Mouse (Mus musculus): ENCODE measurements around the gene Zfp296. TPM values are rescaled to one million over a fixed set of nuclear protein-coding genes. Genes with fewer than 3 reads are reported as not detected.

Zfp296 gene
- polyA plus RNA-seq, 1 experiment from 2014 or later, result 1.5 TPM

DNA sequence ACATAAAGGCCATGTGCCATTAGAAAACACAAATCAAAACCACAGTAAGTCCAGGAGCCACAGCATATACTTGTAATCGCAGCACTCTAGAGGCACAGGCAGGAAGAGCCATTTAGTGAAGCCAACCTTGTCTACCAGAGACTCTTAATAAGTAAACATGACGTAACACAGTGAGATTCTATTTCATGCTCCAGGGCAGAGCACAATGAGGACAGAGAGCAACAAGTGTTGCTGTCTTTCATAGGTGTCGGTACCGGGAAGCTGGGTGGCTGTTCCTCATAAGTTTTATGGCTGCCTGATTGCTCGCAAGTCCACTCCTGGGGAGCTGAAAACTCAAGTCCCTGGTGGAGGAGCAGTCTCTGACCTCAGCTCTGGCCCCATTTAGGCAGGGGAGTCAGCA is 25.5 kb upstream of the Zfp296 start:
- WGBS (ENCODE audit: insufficient replicate concordance), result 86% methylated on average over 5 of the region's 5 CpGs

GRCm38 (mm10) chr7:19552443-19552842 is 24.6 kb upstream of the Zfp296 start:
- H3K9ac ChIP-seq, result no peak overlapping the region
- peaks cover 72% of the 10 kb centered on the region for H3K36me3 ChIP-seq
- no peak overlapping the region for H3K4me3 ChIP-seq
- H3K27ac ChIP-seq, result 0 out of 2 replicates have a peak overlapping the region, but pooled peaks have one; percentile 23
- ATAC-seq, result no peak
- H3K9me3 ChIP-seq (replicated peaks), result no peaks in the 10 kb centered on the region
- H3K4me2 ChIP-seq, result no peak overlapping the region
- no peaks in the 10 kb centered on the region for H3K27me3 ChIP-seq (replicated peaks)
- H3K4me1 ChIP-seq, result peaks cover 53% of the 10 kb centered on the region
- 34% methylated on average over 2 of the region's 2 CpGs for WGBS (ENCODE audit: insufficient replicate concordance)

More for the DNA sequence above, 25.5 kb upstream of the Zfp296 start:
- H3K27me3 ChIP-seq (replicated peaks), result no peaks in the 10 kb centered on the region
- peaks cover 68% of the 10 kb centered on the region for H3K36me3 ChIP-seq
- H3K27ac ChIP-seq, result no peak overlapping the region
- H3K4me1 ChIP-seq, result peaks cover 50% of the 10 kb centered on the region
- no peak overlapping the region for H3K4me2 ChIP-seq
- no peak overlapping the region for H3K9ac ChIP-seq
- no peak overlapping the region for H3K4me3 ChIP-seq
- no peak for ATAC-seq
- no peaks in the 10 kb centered on the region for H3K9me3 ChIP-seq (replicated peaks)

DNA sequence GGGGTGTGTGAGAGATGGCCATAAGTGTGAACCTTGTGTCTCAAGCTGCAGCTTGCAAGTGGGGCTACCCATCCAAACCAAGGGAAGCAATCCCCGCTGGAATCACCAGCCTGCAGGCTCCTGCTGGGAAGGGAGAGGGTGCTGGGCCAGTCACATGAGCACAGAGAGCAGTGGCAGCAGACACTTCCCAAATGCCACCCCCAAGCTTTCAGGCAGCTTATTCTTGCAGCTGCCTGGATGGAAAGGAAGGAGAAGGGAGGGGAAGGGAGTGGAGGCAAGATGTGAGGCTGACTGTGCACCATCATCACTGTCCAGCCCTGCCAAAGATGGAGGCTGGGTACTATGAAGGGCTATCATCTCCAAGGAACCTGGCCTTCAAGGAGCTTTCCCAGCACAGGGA is 22.9 kb upstream of the Zfp296 start:
- Histone ChIP-seq H3K4me1 (peaks cover 58% of the 10 kb centered on the region), H3K36me3 (peaks cover 77% of the 10 kb centered on the region), H3K27ac (no peak overlapping the region), H3K9ac (0 out of 2 replicates have a peak overlapping the region, but pooled peaks have one; percentile 17), H3K27me3 (replicated peaks) (no peaks in the 10 kb centered on the region), H3K4me3 (no peak overlapping the region), H3K9me3 (replicated peaks) (no peaks in the 10 kb centered on the region), H3K4me2 (no peak overlapping the region)
- WGBS (ENCODE audit: insufficient replicate concordance), result 83% methylated on average over 1 of the region's 1 CpGs
- no peak for ATAC-seq

DNA sequence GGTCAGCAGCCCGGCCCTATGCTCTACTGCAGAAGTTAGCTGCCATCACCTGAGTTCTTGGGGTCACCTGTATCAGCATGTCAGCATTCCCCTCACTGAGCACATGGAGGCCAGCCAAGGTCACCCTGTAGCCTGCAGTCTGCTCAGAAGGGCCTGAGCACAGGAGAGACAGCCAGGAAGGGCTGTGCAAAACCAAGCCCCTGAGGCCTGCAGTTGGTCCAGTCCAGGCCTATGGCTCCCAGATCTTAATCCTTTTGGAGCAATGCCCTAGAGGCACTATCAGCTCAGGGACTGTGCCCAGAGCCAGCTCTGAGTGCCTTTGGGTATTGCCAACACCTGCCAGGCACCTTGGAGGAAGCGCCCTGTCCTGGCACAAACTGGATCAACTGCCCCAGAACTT is 20.0 kb upstream of the Zfp296 start:
- H3K27me3 ChIP-seq (replicated peaks), result no peaks in the 10 kb centered on the region
- H3K27ac ChIP-seq, result no peak overlapping the region

DNA sequence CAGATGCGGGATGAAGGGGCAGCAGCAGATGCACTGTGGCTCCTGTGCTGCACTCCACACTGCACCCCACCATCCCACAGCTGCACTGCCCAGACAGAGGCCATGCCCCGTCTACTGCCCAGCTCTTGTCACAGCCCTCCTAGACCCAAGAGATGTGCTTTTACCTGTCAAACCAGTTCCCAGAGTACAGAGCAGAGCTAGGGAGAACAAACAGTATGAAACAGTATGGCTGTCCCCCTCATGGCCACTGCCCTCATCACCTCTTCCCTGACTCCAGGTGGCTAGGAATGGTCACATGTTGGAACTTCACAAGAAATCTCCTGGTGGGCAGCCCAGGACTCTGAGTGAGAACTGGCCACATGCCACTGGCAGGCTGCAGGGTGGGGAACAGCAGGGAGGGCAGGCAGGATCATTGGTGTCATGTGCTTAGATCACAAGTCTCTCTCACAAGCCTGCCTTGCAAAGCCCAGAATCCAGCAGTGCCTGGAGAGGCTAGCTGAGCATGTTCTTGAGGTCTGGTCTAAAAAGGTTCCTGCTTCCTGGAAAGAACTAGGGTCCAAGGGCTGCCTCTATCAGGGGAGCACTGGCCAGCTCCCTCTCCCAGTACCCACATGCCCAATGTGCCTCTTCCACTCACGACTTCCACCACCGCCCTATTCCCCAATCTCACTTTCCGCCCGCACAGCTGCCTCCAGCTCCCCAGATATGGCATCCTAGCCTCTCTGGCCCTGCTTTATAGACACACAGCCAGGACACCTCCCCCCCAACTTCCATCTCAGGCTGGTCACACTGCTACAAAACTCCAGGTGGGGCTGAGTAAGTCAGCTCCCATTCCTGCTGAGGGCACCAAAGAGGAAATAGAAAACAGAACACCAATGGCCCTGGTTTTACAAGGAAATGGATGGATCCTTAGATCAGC is 18.8 kb upstream of the Zfp296 start:
- no peaks in the 10 kb centered on the region for H3K27me3 ChIP-seq (replicated peaks)
- H3K36me3 ChIP-seq, result peaks cover 62% of the 10 kb centered on the region
- H3K4me2 ChIP-seq, result peak overlapping the region; percentile 95
- H3K9ac ChIP-seq, result peak overlapping the region; percentile 99
- 75% methylated on average over 6 of the region's 6 CpGs for WGBS (ENCODE audit: insufficient replicate concordance)
- H3K9me3 ChIP-seq (replicated peaks), result no peaks in the 10 kb centered on the region
- H3K27ac ChIP-seq, result peak overlapping the region; percentile 61
- ATAC-seq, result peak; percentile 22; the same call in 1 of the 2 replicates
- H3K4me3 ChIP-seq, result peak overlapping the region; percentile 98
- peaks cover 62% of the 10 kb centered on the region for H3K4me1 ChIP-seq

More for the DNA sequence above, 20.0 kb upstream of the Zfp296 start:
- Histone ChIP-seq H3K4me3 (no peak overlapping the region), H3K4me1 (peaks cover 66% of the 10 kb centered on the region), H3K36me3 (peaks cover 74% of the 10 kb centered on the region), H3K4me2 (no peak overlapping the region), H3K9me3 (replicated peaks) (no peaks in the 10 kb centered on the region), H3K9ac (peak overlapping the region; percentile 2; the same call in 1 of the 2 replicates)
- 92% methylated on average over 2 of the region's 2 CpGs for WGBS (ENCODE audit: insufficient replicate concordance)
- no peak for ATAC-seq

GRCm38 (mm10) chr7:19558965-19559364 is 18.1 kb upstream of the Zfp296 start:
- H3K27ac ChIP-seq, result peak overlapping the region; percentile 61
- no peaks in the 10 kb centered on the region for H3K27me3 ChIP-seq (replicated peaks)
- no peaks in the 10 kb centered on the region for H3K9me3 ChIP-seq (replicated peaks)
- 41% methylated on average over 2 of the region's 2 CpGs for WGBS (ENCODE audit: insufficient replicate concordance)
- H3K4me3 ChIP-seq, result peak overlapping the region; percentile 98
- peak overlapping the region; percentile 95 for H3K4me2 ChIP-seq
- ATAC-seq, result no peak
- H3K9ac ChIP-seq, result peak overlapping the region; percentile 99
- peaks cover 63% of the 10 kb centered on the region for H3K4me1 ChIP-seq
- peaks cover 58% of the 10 kb centered on the region for H3K36me3 ChIP-seq

GRCm38 (mm10) chr7:19560491-19561260 is 16.4 kb upstream of the Zfp296 start:
- H3K27ac ChIP-seq, result peak overlapping the region; percentile 95
- peak overlapping the region; percentile 99 for H3K9ac ChIP-seq
- peaks cover 59% of the 10 kb centered on the region for H3K36me3 ChIP-seq
- peak overlapping the region; percentile 98 for H3K4me3 ChIP-seq
- H3K27me3 ChIP-seq (replicated peaks), result no peaks in the 10 kb centered on the region
- peak overlapping the region; percentile 95 for H3K4me2 ChIP-seq
- peaks cover 77% of the 10 kb centered on the region for H3K4me1 ChIP-seq
- ATAC-seq, result no peak
- 10% methylated on average over 11 of the region's 11 CpGs for WGBS (ENCODE audit: insufficient replicate concordance)
- 0 out of 2 replicates have a peak, but pooled peaks cover 5% of the 10 kb centered on the region for H3K9me3 ChIP-seq (replicated peaks)

DNA sequence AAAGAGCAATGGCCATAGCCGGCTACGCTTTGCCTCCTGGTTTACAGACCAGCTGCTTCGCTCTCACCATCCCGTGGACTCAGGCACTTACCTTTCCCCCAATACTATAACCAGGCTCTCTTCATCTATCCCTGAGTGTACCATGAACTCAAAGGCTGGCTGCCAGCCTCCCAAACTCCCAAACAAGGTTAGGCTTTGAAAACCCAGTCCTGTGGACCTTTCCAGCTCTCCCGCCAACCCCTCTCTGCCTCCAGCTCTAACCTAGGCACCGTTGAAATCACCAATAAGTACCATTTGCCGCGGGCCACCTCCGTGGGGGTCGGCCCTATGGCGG is 15.7 kb upstream of the Zfp296 start:
- Histone ChIP-seq H3K27me3 (replicated peaks) (no peaks in the 10 kb centered on the region), H3K9me3 (replicated peaks) (0 out of 2 replicates have a peak, but pooled peaks cover 5% of the 10 kb centered on the region), H3K27ac (peak overlapping the region; percentile 95), H3K4me3 (peak overlapping the region; percentile 98), H3K9ac (peak overlapping the region; percentile 99), H3K36me3 (peaks cover 57% of the 10 kb centered on the region), H3K4me1 (peaks cover 79% of the 10 kb centered on the region), H3K4me2 (peak overlapping the region; percentile 95)
- 0 out of 2 replicates have a peak, but pooled peaks have one; percentile 4 for ATAC-seq
- WGBS (ENCODE audit: insufficient replicate concordance), result 3% methylated on average over 11 of the region's 11 CpGs

DNA sequence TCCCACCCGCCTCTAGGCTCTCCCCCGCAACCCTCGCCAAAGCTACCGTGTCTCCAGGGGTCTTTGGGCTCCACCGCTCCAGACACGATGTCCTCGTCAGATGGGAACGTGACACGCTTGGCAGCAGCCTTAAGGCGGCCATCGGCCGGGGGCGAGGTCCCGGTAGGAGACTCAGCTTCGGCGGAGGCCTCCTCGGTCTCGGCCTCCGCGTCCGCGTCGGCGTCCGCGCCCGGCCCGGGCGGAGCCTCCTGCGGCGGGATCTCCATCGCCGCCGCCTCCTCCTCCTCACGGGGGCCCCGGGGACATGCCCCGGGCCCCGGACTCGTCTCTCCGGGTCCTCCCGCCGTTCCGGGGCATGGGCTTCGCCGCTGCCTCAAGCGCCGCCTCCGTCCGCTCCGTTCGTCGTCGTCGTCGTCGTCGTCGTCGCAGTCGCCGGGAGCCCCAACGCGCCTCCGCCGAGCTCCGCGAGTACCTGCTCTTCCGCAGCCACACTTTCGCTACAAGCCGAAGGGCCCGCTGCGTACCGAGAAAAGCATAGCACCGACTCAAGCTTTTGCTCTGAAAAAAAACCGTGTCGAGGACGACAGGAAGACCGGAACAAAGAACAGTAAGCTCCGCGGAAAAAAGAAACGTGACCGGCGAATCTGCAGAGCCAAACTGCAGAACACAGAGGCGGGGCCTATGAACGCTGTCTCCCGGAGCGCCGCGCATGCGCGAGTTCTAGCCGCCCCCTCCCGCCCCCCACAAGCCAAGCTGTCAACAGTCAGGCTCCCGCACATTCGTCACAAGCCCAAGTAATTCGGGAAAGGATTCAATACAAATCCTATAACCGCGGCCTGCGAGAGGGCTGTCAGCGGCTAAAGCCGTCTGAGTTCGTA is 15.1 kb upstream of the Zfp296 start:
- peak overlapping the region; percentile 98 for H3K4me3 ChIP-seq
- H3K9me3 ChIP-seq (replicated peaks), result 0 out of 2 replicates have a peak, but pooled peaks cover 5% of the 10 kb centered on the region
- H3K27ac ChIP-seq, result peak overlapping the region; percentile 95
- no peaks in the 10 kb centered on the region for H3K27me3 ChIP-seq (replicated peaks)
- peaks cover 55% of the 10 kb centered on the region for H3K36me3 ChIP-seq
- H3K4me2 ChIP-seq, result peak overlapping the region; percentile 95
- WGBS (ENCODE audit: insufficient replicate concordance), result under 1% methylated on average over 96 of the region's 102 CpGs
- ATAC-seq, result peak; percentile 75
- H3K4me1 ChIP-seq, result peaks cover 74% of the 10 kb centered on the region
- peak overlapping the region; percentile 99 for H3K9ac ChIP-seq

DNA sequence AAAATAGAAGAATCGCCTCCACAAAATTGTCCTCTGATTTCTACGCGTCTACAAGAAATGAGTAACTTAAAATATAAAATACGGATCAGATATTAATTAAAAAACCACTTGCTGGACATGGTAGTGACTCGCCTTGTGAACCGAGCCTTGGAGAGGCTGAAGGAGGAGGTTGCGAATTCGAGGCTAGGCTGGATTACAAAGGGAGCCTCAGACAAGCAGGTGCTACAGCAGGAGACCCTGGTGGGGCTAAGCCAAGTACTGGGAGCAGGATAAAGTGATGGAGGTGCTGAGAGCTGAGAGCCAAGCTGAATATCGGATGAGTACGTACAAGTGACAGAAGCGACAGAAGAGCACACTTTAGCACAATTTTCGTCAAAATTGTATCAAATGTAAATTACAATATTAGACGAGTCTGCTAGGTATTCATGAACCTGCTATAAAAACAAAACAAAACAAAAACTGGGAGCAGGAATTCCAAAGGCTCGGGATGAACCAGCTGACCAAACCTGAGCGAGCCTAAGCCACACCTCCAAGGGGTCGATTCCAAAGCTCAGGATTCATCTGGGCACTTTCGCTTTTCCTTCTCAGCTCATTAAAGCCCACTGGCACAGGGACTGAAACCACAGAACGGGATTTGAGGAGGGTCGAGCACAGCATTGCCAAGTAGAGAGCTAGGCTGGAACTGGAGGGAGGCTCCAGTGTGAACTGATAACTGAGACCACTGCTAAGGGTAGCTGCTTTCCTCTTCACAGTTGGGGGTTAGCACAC is 14.3 kb upstream of the Zfp296 start, which contains the start of gene Ppp1r37:
TSS of gene Ppp1r37 (minus strand) at position 434 of the 768 bp plus-strand sequence.
- WGBS (ENCODE audit: insufficient replicate concordance), result 6% methylated on average over 19 of the region's 19 CpGs
- H3K4me2 ChIP-seq, result peak within 1 kb of the TSS; percentile 95
- peak within 1 kb of the TSS; percentile 99 for H3K9ac ChIP-seq
- peaks cover 71% of the 10 kb centered on the region for H3K4me1 ChIP-seq
- peak within 1 kb of the TSS; percentile 95 for H3K27ac ChIP-seq
- H3K9me3 ChIP-seq (replicated peaks), result 0 out of 2 replicates have a peak, but pooled peaks cover 5% of the 10 kb centered on the region
- peaks cover 55% of the 10 kb centered on the region for H3K36me3 ChIP-seq
- H3K27me3 ChIP-seq (replicated peaks), result no peaks in the 10 kb centered on the region
- no peak for ATAC-seq
- peak within 1 kb of the TSS; percentile 98 for H3K4me3 ChIP-seq
